Mouse (Mus musculus) stomach, postnatal 0 days (tissue): ENCODE measurements around the gene Mtrf1.

Experiments used
- CTCF ChIP-seq: IDR thresholded peaks from 2 replicates; pipeline ENCODE4 v1.5.1; 2016; ENCODE audit warnings: antibody characterized with exemption, low read depth, mild to moderate bottlenecking, moderate library complexity
- EP300 ChIP-seq: optimal IDR thresholded peaks from 2 replicates; pipeline ENCODE3; 2016; ENCODE audit warnings: antibody characterized with exemption

- TF ChIP-seq EP300 (no peak), CTCF (peak; percentile 75)
Observed at GRCm38 (mm10) chr14:79390265-79390926, 7.2 kb upstream of the Mtrf1 start, which contains the start of gene Naa16.
